Mouse (Mus musculus): ENCODE data around the gene Tmem45a. TPM values are rescaled to one million over a fixed set of nuclear protein-coding genes. Genes with fewer than 3 reads are reported as not detected.

Tmem45a gene
- polyA plus RNA-seq, 1 experiment from 2014 or later = 12.4 TPM

DNA sequence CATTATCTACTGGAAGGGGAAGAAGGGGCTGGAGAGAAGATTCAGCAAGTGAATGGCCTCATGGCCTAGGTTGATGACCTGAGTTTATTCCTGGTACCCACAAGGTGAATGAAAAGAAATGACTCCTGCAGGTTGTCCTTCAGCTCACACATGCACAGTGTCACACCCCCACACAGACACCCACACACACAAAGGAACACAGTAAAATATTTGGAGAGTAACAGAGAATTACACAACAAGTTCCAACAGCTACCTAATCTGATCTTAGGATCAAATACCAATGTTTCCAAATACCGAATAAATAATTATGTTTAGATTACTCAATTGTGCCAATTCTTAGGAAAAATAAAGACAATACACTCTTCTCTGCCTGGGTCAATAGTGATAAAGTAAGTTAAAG is 52.7 kb downstream of the Tmem45a start:
- Histone ChIP-seq H3K4me3 (ENCODE audit: control insufficient read depth in 1 of 2, insufficient read depth in 1 of 2, low read depth in 1 of 2, low read length in 2 of 2) (no peak overlapping the region), H3K9ac (ENCODE audit: low read length) (no peak overlapping the region), H3K36me3 (ENCODE audit: control insufficient read depth, insufficient read depth, low read length) (no peaks in the 10 kb centered on the region), H3K9me3 (ENCODE audit: control insufficient read depth, low read length) (no peaks in the 10 kb centered on the region), H3K4me2 (ENCODE audit: low read length) (no peak overlapping the region), H3K27me3 (ENCODE audit: control insufficient read depth, insufficient read depth, low read length) (no peaks in the 10 kb centered on the region), H3K4me1 (ENCODE audit: control insufficient read depth in 2 of 2, insufficient read depth in 2 of 2, low read length in 2 of 2) (no peaks in the 10 kb centered on the region), H3K27ac (replicated peaks in 1 of 2; ENCODE audit: control insufficient read depth in 1 of 2, insufficient read depth in 1 of 2, low read depth in 2 of 2, low read length in 2 of 2) (no peak overlapping the region)
- 75% methylated on average over 1 of the region's 1 CpGs for WGBS
- no peak for ATAC-seq (ENCODE audit: insufficient number of reproducible peaks, insufficient read depth, low FRiP score, low read depth)

GRCm38 (mm10) chr16:56831986-56832385 is 54.0 kb downstream of the Tmem45a start:
- 83% methylated on average over 2 of the region's 2 CpGs for WGBS

GRCm38 (mm10) chr16:56801370-56802109 is 84.4 kb downstream of the Tmem45a start:
- 53% methylated on average over 6 of the region's 6 CpGs for WGBS

More at GRCm38 (mm10) chr16:56831986-56832385, 54.0 kb downstream of the Tmem45a start:
- H3K9ac ChIP-seq (ENCODE audit: low read length) = no peak overlapping the region
- ATAC-seq (ENCODE audit: insufficient number of reproducible peaks, insufficient read depth, low FRiP score, low read depth) = no peak
- no peak overlapping the region for H3K4me3 ChIP-seq (ENCODE audit: control insufficient read depth in 1 of 2, insufficient read depth in 1 of 2, low read depth in 1 of 2, low read length in 2 of 2)
- H3K4me2 ChIP-seq (ENCODE audit: low read length) = no peak overlapping the region
- no peaks in the 10 kb centered on the region for H3K36me3 ChIP-seq (ENCODE audit: control insufficient read depth, insufficient read depth, low read length)
- H3K4me1 ChIP-seq (ENCODE audit: control insufficient read depth in 2 of 2, insufficient read depth in 2 of 2, low read length in 2 of 2) = no peaks in the 10 kb centered on the region
- H3K27me3 ChIP-seq (ENCODE audit: control insufficient read depth, insufficient read depth, low read length) = no peaks in the 10 kb centered on the region
- H3K27ac ChIP-seq (replicated peaks in 1 of 2; ENCODE audit: control insufficient read depth in 1 of 2, insufficient read depth in 1 of 2, low read depth in 2 of 2, low read length in 2 of 2) = no peak overlapping the region
- no peaks in the 10 kb centered on the region for H3K9me3 ChIP-seq (ENCODE audit: control insufficient read depth, low read length)

DNA sequence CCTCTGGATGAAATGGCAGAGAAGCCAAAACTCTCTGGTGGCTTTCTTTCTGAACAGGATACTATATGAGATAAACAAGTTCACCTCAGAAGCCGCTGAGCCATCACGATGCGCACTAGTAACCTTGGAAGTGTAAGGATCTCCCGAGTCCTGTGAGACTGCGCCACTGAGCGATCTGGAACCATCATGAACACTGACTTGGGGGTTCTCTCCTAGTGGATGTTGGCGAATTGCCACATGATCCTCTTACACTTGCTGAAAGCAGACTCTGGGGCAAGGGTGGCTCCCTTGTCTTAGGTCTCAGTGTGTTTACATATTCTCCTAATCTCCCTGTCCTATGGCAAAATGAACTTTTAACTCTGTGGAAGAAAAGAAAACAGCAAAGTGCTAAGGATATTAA is 85.0 kb downstream of the Tmem45a start:
- 82% methylated on average over 7 of the region's 7 CpGs for WGBS
- Histone ChIP-seq H3K4me2 (ENCODE audit: low read length) (no peak overlapping the region), H3K9ac (ENCODE audit: low read length) (no peak overlapping the region), H3K36me3 (ENCODE audit: control insufficient read depth, insufficient read depth, low read length) (no peaks in the 10 kb centered on the region), H3K27me3 (ENCODE audit: control insufficient read depth, insufficient read depth, low read length) (no peaks in the 10 kb centered on the region), H3K27ac (replicated peaks in 1 of 2; ENCODE audit: control insufficient read depth in 1 of 2, insufficient read depth in 1 of 2, low read depth in 2 of 2, low read length in 2 of 2) (no peak overlapping the region), H3K4me3 (ENCODE audit: control insufficient read depth in 1 of 2, insufficient read depth in 1 of 2, low read depth in 1 of 2, low read length in 2 of 2) (no peak overlapping the region), H3K9me3 (ENCODE audit: control insufficient read depth, low read length) (no peaks in the 10 kb centered on the region), H3K4me1 (ENCODE audit: control insufficient read depth in 2 of 2, insufficient read depth in 2 of 2, low read length in 2 of 2) (no peaks in the 10 kb centered on the region)
- ATAC-seq (ENCODE audit: insufficient number of reproducible peaks, insufficient read depth, low FRiP score, low read depth) = no peak

More at GRCm38 (mm10) chr16:56801370-56802109, 84.4 kb downstream of the Tmem45a start:
- Histone ChIP-seq H3K27ac (replicated peaks in 1 of 2; ENCODE audit: control insufficient read depth in 1 of 2, insufficient read depth in 1 of 2, low read depth in 2 of 2, low read length in 2 of 2) (no peak overlapping the region), H3K27me3 (ENCODE audit: control insufficient read depth, insufficient read depth, low read length) (no peaks in the 10 kb centered on the region), H3K4me2 (ENCODE audit: low read length) (no peak overlapping the region), H3K9ac (ENCODE audit: low read length) (no peak overlapping the region), H3K9me3 (ENCODE audit: control insufficient read depth, low read length) (no peaks in the 10 kb centered on the region), H3K36me3 (ENCODE audit: control insufficient read depth, insufficient read depth, low read length) (no peaks in the 10 kb centered on the region), H3K4me1 (ENCODE audit: control insufficient read depth in 2 of 2, insufficient read depth in 2 of 2, low read length in 2 of 2) (no peaks in the 10 kb centered on the region), H3K4me3 (ENCODE audit: control insufficient read depth in 1 of 2, insufficient read depth in 1 of 2, low read depth in 1 of 2, low read length in 2 of 2) (no peak overlapping the region)
- ATAC-seq (ENCODE audit: insufficient number of reproducible peaks, insufficient read depth, low FRiP score, low read depth) = no peak

DNA sequence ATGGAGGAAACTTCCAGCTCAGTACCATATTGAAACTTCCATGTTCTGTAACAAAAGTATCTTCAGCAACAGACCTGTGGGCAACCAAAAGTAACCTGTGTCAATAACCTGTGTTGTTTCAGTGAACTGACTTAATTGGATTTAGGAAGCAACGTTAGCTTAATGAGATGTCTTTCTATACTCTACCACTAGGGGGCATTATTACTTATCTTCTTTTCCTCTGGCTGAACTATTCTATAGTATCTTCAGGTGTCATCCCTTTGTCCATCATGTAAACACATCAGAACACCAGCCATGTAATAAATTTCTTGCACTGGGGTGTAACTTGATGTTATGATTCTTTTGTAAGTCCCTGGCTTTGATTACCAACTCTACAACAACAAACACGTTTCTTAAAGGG is 85.5 kb downstream of the Tmem45a start:
- Histone ChIP-seq H3K9me3 (ENCODE audit: control insufficient read depth, low read length) (no peaks in the 10 kb centered on the region), H3K27me3 (ENCODE audit: control insufficient read depth, insufficient read depth, low read length) (no peaks in the 10 kb centered on the region), H3K36me3 (ENCODE audit: control insufficient read depth, insufficient read depth, low read length) (no peaks in the 10 kb centered on the region), H3K9ac (ENCODE audit: low read length) (no peak overlapping the region), H3K27ac (replicated peaks in 1 of 2; ENCODE audit: control insufficient read depth in 1 of 2, insufficient read depth in 1 of 2, low read depth in 2 of 2, low read length in 2 of 2) (no peak overlapping the region), H3K4me2 (ENCODE audit: low read length) (no peak overlapping the region), H3K4me1 (ENCODE audit: control insufficient read depth in 2 of 2, insufficient read depth in 2 of 2, low read length in 2 of 2) (no peaks in the 10 kb centered on the region), H3K4me3 (ENCODE audit: control insufficient read depth in 1 of 2, insufficient read depth in 1 of 2, low read depth in 1 of 2, low read length in 2 of 2) (no peak overlapping the region)
- ATAC-seq (ENCODE audit: insufficient number of reproducible peaks, insufficient read depth, low FRiP score, low read depth) = no peak
- 49% methylated on average over 2 of the region's 2 CpGs for WGBS

- WGBS = 75% methylated on average over 3 of the region's 3 CpGs
- Histone ChIP-seq H3K4me3 (ENCODE audit: control insufficient read depth in 1 of 2, insufficient read depth in 1 of 2, low read depth in 1 of 2, low read length in 2 of 2) (no peak overlapping the region), H3K9me3 (ENCODE audit: control insufficient read depth, low read length) (no peaks in the 10 kb centered on the region), H3K4me1 (ENCODE audit: control insufficient read depth in 2 of 2, insufficient read depth in 2 of 2, low read length in 2 of 2) (no peaks in the 10 kb centered on the region), H3K27ac (replicated peaks in 1 of 2; ENCODE audit: control insufficient read depth in 1 of 2, insufficient read depth in 1 of 2, low read depth in 2 of 2, low read length in 2 of 2) (no peak overlapping the region), H3K36me3 (ENCODE audit: control insufficient read depth, insufficient read depth, low read length) (no peaks in the 10 kb centered on the region), H3K9ac (ENCODE audit: low read length) (no peak overlapping the region), H3K27me3 (ENCODE audit: control insufficient read depth, insufficient read depth, low read length) (no peaks in the 10 kb centered on the region), H3K4me2 (ENCODE audit: low read length) (no peak overlapping the region)
- ATAC-seq (ENCODE audit: insufficient number of reproducible peaks, insufficient read depth, low FRiP score, low read depth) = no peak
These were observed 86.4 kb downstream of the Tmem45a start for GRCm38 (mm10) chr16:56799541-56800029.

DNA sequence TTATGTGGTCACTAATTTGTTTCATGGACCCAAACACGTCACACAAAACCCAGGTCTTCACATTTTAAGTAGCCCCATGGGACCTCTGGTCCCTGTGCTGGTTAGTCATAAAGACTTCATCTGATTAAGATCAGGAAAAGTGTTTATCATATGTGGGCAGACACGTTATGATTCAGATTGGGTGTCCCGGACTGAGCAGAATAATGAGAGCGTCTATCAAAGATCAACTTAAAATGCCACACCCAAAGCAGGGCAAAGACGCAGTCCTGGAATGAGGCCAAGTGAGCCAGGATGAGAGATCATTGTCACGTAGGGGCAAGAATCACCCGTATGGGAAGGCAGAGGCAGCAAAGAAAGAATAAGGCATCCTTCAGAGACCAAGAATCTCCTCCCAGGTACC is 87.1 kb downstream of the Tmem45a start:
- Histone ChIP-seq H3K27ac (replicated peaks in 1 of 2; ENCODE audit: control insufficient read depth in 1 of 2, insufficient read depth in 1 of 2, low read depth in 2 of 2, low read length in 2 of 2) (no peak overlapping the region), H3K4me3 (ENCODE audit: control insufficient read depth in 1 of 2, insufficient read depth in 1 of 2, low read depth in 1 of 2, low read length in 2 of 2) (no peak overlapping the region), H3K27me3 (ENCODE audit: control insufficient read depth, insufficient read depth, low read length) (no peaks in the 10 kb centered on the region), H3K36me3 (ENCODE audit: control insufficient read depth, insufficient read depth, low read length) (no peaks in the 10 kb centered on the region), H3K9ac (ENCODE audit: low read length) (no peak overlapping the region), H3K4me1 (ENCODE audit: control insufficient read depth in 2 of 2, insufficient read depth in 2 of 2, low read length in 2 of 2) (no peaks in the 10 kb centered on the region), H3K9me3 (ENCODE audit: control insufficient read depth, low read length) (no peaks in the 10 kb centered on the region), H3K4me2 (ENCODE audit: low read length) (no peak overlapping the region)
- 69% methylated on average over 7 of the region's 7 CpGs for WGBS
- no peak for ATAC-seq (ENCODE audit: insufficient number of reproducible peaks, insufficient read depth, low FRiP score, low read depth)

Measured in heart, embryonic 14.5 days (tissue).